Mouse (Mus musculus): ENCODE data around the gene Pbld2.

- TF ChIP-seq CTCF (IDR thresholded peaks at IDR 0.05; ENCODE audit: borderline replicate concordance, insufficient read depth, low read depth, low read length) (no peak), POLR2A (IDR thresholded peaks at IDR 0.05; ENCODE audit: borderline replicate concordance, insufficient read depth, low read length) (no peak)
Observed at GRCm38 (mm10) chr10:62979667-62980038, 44.5 kb upstream of the Pbld2 start.
